Mouse (Mus musculus) kidney, adult 2 months (tissue): ENCODE results near the gene Sar1a.

Experiments used
- CTCF ChIP-seq: fragments of 200-500 bp; conservative IDR thresholded peaks from 2 replicates; pipeline ENCODE4 v1.5.1; 2011; ENCODE audit warnings: low read depth, mild to moderate bottlenecking, control low read depth, low read length, moderate library complexity, mixed read lengths; ENCODE audit not compliant: insufficient read depth, insufficient read length
- POLR2A ChIP-seq: fragments of 200-500 bp; IDR thresholded peaks from one replicate; pipeline ENCODE4 v1.6.1; 2011; ENCODE audit warnings: low read depth, low read length, control low read depth

DNA sequence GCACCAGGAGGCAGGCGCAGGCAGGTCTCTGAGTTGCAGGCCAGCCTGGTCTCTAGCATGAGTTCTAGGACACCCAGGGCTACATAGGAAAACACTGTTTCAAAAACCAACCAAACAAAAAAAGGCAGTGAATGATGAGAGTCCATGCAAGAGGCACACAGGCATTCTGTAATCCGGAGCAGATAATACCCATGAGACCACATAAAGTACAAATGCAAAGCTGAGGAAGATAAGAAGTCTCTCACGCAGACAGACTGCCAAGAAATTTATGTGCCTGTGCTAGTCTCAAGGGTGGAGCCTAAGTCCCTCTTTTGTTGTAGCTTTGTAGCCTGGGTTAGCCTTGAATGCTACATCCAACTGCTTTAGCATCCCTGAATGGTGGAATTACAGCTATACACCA lies 14.4 kb upstream of the Sar1a start:
- no peak for TF ChIP-seq CTCF
- no peak for TF ChIP-seq POLR2A
